Mouse (Mus musculus) yolk sac, embryonic 10.5 days (tissue): Measurements from ENCODE around the gene Plpp2.

Experiments
- DNase-seq: peaks from one replicate; pipeline ENCODE4 v3.0.0-alpha.2; 2017; ENCODE audit warnings: low spot score

Gene Plpp2

DNA sequence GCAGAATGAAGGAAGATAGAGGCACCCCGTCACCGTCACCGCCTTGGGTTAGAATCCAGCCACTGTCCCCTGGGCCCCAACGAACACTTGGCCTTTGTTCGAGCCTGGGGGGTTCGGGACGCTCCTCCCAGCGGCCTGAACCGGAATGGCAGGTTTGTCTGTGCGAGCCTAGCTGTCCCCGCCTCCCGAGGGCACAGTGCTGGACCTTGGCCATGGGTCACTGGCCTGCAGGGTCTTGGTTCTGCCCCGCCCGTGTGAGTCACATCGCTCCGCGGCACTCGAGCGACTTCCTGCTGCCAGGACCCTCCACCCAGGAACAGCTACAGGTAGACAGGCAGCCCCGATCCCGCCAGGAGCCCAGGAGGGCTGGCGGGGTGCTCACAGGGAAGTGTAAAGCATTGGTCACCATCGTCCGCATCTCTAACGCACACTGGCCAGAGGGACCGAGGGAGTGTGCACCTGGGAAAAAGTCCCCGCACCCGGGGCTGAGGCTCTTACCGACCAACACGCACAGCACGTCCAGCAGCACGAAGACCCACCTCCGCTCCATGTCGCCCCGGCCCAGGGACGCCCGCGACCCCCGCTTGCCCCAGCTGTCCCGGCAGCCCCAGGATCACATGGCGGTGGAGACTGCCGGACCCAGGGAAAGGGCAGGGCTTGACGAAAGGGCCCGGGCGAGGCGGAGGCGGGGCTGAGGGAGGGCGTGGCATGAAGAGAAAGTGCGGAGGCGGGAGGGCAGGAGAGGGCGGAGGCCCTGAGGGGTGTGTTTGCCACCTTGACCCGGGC lies at the start of gene Plpp2:
Plpp2 (minus strand) TSS at position 671 of the 786 bp plus-strand sequence.
- peak; percentile 89 for DNase-seq

DNA sequence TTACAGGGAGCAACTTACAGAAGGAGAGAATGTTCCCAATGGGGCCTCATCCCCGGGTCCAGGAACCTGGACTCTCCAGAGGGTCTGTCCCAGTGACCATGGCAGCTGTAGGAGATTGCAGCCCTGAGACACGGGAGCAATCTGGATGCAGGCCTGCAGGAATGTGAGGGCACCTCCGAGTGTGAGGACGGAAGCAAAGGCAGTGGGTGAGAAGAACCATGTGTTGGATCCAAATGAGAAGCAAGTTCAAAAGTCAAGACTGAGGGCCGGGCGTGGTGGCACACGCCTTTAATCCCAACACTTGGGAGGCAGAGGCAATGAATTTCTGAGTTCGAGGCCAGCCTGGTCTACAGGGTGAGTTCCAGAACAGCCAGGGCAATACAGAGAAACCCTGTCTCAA lies 47.9 kb upstream of the Plpp2 start:
- no peak for DNase-seq

GRCm38 (mm10) chr10:79580811-79581210 lies 47.2 kb upstream of the Plpp2 start:
- no peak for DNase-seq

- no peak for DNase-seq
These were observed 46.8 kb upstream of the Plpp2 start for GRCm38 (mm10) chr10:79580356-79580755.

DNA sequence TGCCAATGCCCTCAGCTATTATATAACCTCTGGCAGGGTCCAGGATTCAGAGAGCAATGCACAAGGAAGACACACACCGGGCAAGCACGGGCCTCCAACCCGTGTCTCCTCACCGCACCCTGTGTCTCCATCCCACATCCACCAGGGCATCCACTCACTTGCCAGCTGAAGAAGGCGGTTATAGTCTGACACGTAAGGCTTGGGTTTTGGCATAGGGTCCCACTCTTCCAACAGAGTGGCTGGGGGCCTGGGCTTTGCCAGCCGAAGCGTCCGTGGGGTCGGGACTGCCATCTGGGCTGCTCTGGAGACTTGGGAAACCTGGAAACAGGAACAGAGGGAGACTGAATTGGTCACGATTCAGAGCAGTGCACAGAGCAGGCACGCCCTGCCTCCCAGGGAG lies 46.2 kb upstream of the Plpp2 start:
- DNase-seq, result no peak

- no peak for DNase-seq
These were observed 45.3 kb upstream of the Plpp2 start for GRCm38 (mm10) chr10:79578891-79579290.

GRCm38 (mm10) chr10:79578276-79578675 lies 44.7 kb upstream of the Plpp2 start:
- DNase-seq, result no peak

- DNase-seq, result no peak
These were observed 43.8 kb upstream of the Plpp2 start for GRCm38 (mm10) chr10:79577376-79577775.

GRCm38 (mm10) chr10:79575754-79576153 lies 42.2 kb upstream of the Plpp2 start:
- DNase-seq, result no peak

- DNase-seq, result no peak
These were observed 41.2 kb upstream of the Plpp2 start for GRCm38 (mm10) chr10:79574796-79575195.

DNA sequence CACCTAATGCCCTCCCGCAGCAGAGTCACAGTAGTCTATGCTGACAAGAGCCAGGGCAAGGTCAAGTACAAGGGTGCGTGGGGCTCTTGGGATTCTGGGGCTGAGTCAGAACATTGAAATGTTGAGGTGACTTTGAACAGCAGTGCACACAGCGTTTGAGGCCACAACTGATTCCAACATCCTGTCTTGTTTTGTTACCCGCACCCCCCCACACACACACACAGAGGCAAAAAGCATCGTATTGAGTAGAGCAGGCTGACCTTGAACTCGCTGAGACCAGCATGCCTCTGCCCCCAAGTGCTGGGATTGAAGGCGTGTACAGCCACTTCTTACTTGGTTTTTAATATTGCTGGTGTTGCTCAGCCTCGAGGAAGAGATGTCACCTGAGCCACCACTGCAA lies 40.8 kb upstream of the Plpp2 start:
- DNase-seq, result no peak

- DNase-seq, result no peak
These were observed 40.0 kb upstream of the Plpp2 start for GRCm38 (mm10) chr10:79573611-79574010.

DNA sequence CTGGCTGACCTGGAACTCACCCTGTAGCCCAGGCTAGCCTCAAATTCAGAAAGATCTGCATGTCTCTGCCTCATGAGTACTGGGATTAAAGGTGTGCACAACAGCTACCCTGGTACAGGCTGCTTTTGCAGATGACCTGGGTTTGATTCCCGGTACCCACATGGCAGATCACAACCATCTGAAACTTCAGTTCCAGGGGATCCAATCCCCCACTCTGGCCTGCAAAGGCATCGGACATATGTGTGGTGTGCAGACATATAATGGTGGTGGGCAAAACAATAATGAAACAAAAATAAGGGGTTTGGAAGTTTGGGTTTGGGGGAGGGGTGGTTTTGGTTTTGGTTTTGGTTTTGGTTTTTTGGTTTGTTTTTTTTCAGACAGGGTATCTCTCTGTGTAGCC lies 37.7 kb upstream of the Plpp2 start:
- DNase-seq, result no peak

- no peak for DNase-seq
These were observed 36.3 kb upstream of the Plpp2 start for GRCm38 (mm10) chr10:79569921-79570320.

DNA sequence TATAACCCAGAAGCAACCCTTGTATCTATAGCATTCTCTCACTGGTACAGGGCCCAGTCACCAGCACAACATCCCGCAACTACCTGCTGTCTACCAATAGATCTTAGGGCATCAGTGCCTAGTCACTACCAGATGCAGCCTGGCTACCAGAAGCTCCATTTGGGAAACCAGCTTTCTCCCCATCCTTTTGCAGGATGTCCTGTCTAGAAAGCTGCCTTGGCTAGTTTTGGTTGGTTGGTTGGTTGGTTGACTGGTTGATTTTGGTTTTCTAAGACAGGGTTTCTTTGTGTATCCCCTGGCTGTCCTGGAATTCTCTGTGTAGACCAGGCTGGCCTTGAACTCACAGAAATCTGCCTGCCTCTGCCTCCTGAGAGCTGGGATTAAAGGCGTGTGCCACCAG lies 26.1 kb upstream of the Plpp2 start:
- DNase-seq, result no peak

GRCm38 (mm10) chr10:79557496-79557895 lies 23.9 kb upstream of the Plpp2 start:
- DNase-seq, result no peak

- no peak for DNase-seq
These were observed 23.4 kb upstream of the Plpp2 start for GRCm38 (mm10) chr10:79556951-79557350.

- DNase-seq, result no peak
These were observed 21.7 kb upstream of the Plpp2 start for GRCm38 (mm10) chr10:79555238-79555724.

- DNase-seq, result peak; percentile 81
These were observed 21.0 kb upstream of the Plpp2 start, which contains the start of gene Mier2 for GRCm38 (mm10) chr10:79554330-79555237. Gene Mier2 (minus strand): TSS chr10:79555199.

DNA sequence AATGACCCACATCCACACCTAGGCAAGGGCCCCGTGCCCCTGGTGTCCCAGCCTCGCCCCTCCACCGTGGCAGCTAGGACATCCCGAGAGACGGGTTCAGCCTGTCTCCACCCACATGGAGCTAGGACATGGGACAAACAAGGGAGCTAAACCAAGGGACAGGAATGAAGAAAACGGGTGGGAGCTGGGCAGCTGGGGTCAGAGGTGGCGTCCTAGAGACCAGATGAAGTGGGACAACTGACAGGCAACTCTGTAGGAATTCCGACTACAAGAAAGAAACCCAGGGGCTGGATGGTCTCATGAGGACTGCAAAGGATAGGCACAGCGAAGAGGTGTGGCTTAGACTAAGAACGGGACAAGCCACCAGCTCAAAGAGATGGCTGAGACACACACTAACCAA lies 20.1 kb upstream of the Plpp2 start:
- no peak for DNase-seq

DNA sequence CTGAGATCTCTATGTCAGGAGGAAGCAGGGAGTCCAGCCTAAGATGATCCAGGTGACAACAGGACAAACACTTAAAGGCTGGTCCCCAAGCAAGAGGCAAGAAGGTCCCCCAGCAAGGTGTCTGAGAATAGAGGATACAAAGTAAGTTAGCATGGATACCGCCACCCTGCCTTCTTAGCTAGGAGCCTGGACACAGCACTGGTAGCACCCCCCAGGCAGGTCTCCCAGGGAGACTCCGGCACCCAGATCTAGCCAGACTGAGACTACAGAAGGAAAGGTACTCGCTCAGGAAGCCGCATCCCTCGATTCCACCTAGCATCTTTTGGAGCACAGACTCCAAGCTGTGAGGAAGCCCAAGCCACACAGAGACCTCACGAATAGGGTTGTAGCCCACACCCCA lies 19.6 kb upstream of the Plpp2 start:
- no peak for DNase-seq

DNA sequence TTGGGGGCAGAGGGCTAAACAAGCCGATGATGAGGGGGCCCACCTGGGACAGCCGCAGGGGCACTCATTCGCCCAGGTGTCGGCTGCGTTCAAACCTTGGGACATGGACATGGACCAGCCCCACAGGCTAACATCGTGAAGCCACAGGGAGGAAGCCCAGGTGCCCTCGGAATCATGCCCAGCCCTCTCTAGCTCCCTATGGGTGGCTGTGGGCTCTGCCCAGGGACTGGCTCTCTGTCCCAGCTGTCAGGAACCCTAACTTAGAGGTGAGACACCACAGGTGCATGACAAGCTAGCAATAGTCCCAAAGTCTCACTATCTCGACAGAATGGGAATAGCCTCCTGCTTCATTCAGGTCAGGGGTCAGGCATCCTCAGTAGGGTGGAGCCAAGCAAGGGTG lies 18.9 kb upstream of the Plpp2 start:
- DNase-seq, result no peak

DNA sequence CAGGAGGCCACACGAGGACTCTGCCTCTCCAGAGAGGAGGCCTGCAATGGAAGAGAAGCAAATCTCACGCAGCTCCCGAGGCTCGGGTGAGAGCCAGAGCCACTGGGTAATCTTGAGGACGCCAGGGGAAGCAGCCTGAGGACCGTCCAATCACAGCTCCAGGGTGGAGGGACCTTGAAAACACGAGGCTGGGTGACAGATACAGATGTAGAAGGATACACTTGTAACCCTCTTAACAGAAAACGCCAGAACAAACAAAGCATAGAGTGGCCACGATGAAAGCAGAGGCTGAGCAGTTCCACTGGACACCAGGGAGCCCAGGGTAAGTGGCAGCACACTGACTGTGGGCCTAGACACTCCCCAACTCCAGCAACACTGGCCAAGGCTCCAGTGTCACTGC lies 16.8 kb upstream of the Plpp2 start:
- DNase-seq, result no peak
